Mouse (Mus musculus): ENCODE data around the gene Trpc5. TPM values are rescaled to one million over a fixed set of nuclear protein-coding genes. Genes with fewer than 3 reads are reported as not detected.

Trpc5 gene
- polyA plus RNA-seq, 1 experiment: not detected

DNA sequence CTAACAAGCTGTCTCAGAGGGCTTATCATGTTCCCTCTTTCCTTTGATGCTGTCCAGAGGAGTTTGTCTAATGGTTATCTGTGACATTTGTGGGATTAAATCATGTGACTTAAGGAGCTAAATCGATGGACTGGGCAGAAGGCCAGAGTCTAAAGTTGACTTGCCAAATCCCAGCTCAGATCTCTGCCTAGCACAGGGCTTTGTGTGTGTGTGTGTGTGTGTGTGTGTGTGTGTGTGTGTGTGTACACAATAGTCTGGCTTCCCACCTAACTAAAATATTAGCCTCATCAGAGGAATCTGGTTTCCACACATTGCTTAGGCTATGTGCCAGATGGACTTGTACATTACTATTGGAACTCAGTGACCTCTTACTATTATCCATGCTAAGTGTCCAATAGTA lies 151.5 kb downstream of the Trpc5 start:
- no peak for TF ChIP-seq CTCF (IDR thresholded peaks at IDR 0.05; ENCODE audit: borderline replicate concordance, insufficient read depth, low read length)
- no peak for TF ChIP-seq POLR2A (IDR thresholded peaks at IDR 0.05; ENCODE audit: low read depth, low read length)
- Histone ChIP-seq H3K27ac (ENCODE audit: insufficient read depth, low read length) (no peak overlapping the region), H3K4me3 (ENCODE audit: insufficient read depth, low read length) (no peak overlapping the region), H3K4me1 (ENCODE audit: control insufficient read depth, insufficient read depth, low read length) (no peaks in the 10 kb centered on the region)

DNA sequence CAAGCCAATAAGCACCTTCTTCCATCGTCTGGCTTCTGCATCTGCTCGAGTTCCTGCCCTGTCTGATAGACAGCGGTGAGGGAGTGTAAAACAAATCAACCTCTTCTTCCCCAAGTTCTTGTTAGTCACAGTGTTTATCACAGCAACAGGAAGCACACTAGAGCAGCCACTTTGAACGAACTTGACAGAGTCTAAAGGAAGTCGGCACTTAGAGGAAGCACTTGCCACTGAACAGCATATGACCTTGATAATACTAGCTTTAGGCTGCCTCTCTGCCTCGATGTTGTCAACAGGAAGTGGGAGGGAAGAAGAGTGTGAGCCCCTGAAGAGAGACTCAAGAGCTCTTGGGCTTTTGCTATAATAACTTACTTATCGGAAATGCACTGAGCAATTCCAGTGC lies 161.9 kb downstream of the Trpc5 start:
- no peak overlapping the region for H3K4me3 ChIP-seq (ENCODE audit: insufficient read depth, low read length)
- TF ChIP-seq POLR2A (IDR thresholded peaks at IDR 0.05; ENCODE audit: low read depth, low read length): no peak
- TF ChIP-seq CTCF (IDR thresholded peaks at IDR 0.05; ENCODE audit: borderline replicate concordance, insufficient read depth, low read length): no peak
- H3K27ac ChIP-seq (ENCODE audit: insufficient read depth, low read length): no peak overlapping the region
- no peaks in the 10 kb centered on the region for H3K4me1 ChIP-seq (ENCODE audit: control insufficient read depth, insufficient read depth, low read length)

DNA sequence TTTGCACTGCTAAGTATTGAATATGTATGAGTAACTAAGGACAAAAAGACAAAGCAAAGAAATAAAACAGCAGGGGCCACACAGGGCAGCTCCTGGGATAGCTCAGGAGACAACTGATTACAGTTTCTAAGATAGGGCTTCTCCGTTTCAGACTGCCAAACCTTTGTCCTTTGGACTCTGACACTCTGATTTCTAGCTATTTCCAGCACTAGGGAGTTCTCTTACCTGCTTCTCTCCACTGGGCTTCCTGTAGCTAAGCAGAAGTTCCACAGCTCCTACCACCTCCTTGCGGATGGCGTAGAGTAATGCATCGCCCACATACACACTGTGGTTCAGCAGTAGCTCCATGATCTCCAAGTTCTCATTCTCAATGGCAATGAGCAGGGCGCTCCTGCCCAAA lies 164.7 kb downstream of the Trpc5 start:
- no peak overlapping the region for H3K27ac ChIP-seq (ENCODE audit: insufficient read depth, low read length)
- TF ChIP-seq CTCF (IDR thresholded peaks at IDR 0.05; ENCODE audit: borderline replicate concordance, insufficient read depth, low read length) (no peak), POLR2A (IDR thresholded peaks at IDR 0.05; ENCODE audit: low read depth, low read length) (no peak)
- no peak overlapping the region for H3K4me3 ChIP-seq (ENCODE audit: insufficient read depth, low read length)
- no peaks in the 10 kb centered on the region for H3K4me1 ChIP-seq (ENCODE audit: control insufficient read depth, insufficient read depth, low read length)

GRCm38 (mm10) chrX:144491394-144491793 lies 196.6 kb downstream of the Trpc5 start:
- H3K4me3 ChIP-seq (ENCODE audit: insufficient read depth, low read length): no peak overlapping the region
- TF ChIP-seq CTCF (IDR thresholded peaks at IDR 0.05; ENCODE audit: borderline replicate concordance, insufficient read depth, low read length) (no peak), POLR2A (IDR thresholded peaks at IDR 0.05; ENCODE audit: low read depth, low read length) (no peak)
- no peaks in the 10 kb centered on the region for H3K4me1 ChIP-seq (ENCODE audit: control insufficient read depth, insufficient read depth, low read length)
- no peak overlapping the region for H3K27ac ChIP-seq (ENCODE audit: insufficient read depth, low read length)

GRCm38 (mm10) chrX:144464416-144464815 lies 223.6 kb downstream of the Trpc5 start:
- no peaks in the 10 kb centered on the region for H3K4me1 ChIP-seq (ENCODE audit: control insufficient read depth, insufficient read depth, low read length)
- no peak overlapping the region for H3K4me3 ChIP-seq (ENCODE audit: insufficient read depth, low read length)
- TF ChIP-seq POLR2A (IDR thresholded peaks at IDR 0.05; ENCODE audit: low read depth, low read length): no peak
- no peak for TF ChIP-seq CTCF (IDR thresholded peaks at IDR 0.05; ENCODE audit: borderline replicate concordance, insufficient read depth, low read length)
- no peak overlapping the region for H3K27ac ChIP-seq (ENCODE audit: insufficient read depth, low read length)

DNA sequence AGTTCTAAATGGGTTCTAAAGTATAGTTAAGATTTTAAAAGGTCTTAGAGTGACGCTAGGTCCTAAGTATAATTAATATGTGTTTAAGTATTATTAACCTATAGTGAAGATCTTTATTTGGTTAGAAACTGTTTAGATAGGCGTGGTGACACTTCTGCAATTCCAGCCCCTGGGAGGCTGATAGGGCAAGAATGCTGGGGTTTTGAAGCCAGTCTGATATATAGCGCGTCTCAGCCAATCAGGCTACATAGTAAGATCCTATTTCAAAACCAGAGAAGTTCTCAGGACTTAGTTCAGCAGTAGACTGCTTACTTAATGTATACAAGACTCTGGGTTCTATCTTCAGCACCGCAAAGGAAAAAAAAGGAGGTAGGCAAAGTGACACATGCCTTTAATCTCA lies 231.7 kb downstream of the Trpc5 start, which contains the start of gene Trpc5os:
TSS of gene Trpc5os (plus strand) at position 301 of the 400 bp plus-strand sequence.
- no peak within 1 kb of the TSS for H3K27ac ChIP-seq (ENCODE audit: insufficient read depth, low read length)
- no peak within 1 kb of the TSS for H3K4me3 ChIP-seq (ENCODE audit: insufficient read depth, low read length)
- H3K4me1 ChIP-seq (ENCODE audit: control insufficient read depth, insufficient read depth, low read length): no peaks in the 10 kb centered on the region
- TF ChIP-seq POLR2A (IDR thresholded peaks at IDR 0.05; ENCODE audit: low read depth, low read length): no peak
- no peak for TF ChIP-seq CTCF (IDR thresholded peaks at IDR 0.05; ENCODE audit: borderline replicate concordance, insufficient read depth, low read length)

GRCm38 (mm10) chrX:144423848-144424247 lies 264.1 kb downstream of the Trpc5 start:
- no peak for TF ChIP-seq POLR2A (IDR thresholded peaks at IDR 0.05; ENCODE audit: low read depth, low read length)
- no peak for TF ChIP-seq CTCF (IDR thresholded peaks at IDR 0.05; ENCODE audit: borderline replicate concordance, insufficient read depth, low read length)
- Histone ChIP-seq H3K27ac (ENCODE audit: insufficient read depth, low read length) (no peak overlapping the region), H3K4me3 (ENCODE audit: insufficient read depth, low read length) (no peak overlapping the region), H3K4me1 (ENCODE audit: control insufficient read depth, insufficient read depth, low read length) (no peaks in the 10 kb centered on the region)

DNA sequence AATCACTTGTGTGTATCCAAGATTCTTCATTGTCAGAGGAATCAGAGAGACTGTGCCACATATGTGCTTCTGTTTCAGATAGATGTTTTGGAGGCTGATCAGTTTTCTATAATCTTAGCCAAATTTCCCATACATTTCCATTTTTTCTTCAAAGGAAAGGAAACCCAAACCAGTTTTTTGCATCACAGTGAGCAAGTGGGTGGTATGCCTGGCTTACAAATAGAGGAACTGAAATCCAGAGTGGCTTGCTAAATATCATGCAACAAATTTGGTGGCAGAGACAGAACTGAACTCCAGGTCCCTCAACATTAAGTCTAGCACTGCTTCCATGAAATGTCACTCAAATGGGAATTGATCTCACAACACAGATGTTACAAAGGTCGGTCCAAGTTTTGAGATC lies 266.9 kb downstream of the Trpc5 start:
- Histone ChIP-seq H3K27ac (ENCODE audit: insufficient read depth, low read length) (no peak overlapping the region), H3K4me3 (ENCODE audit: insufficient read depth, low read length) (no peak overlapping the region), H3K4me1 (ENCODE audit: control insufficient read depth, insufficient read depth, low read length) (no peaks in the 10 kb centered on the region)
- TF ChIP-seq CTCF (IDR thresholded peaks at IDR 0.05; ENCODE audit: borderline replicate concordance, insufficient read depth, low read length) (no peak), POLR2A (IDR thresholded peaks at IDR 0.05; ENCODE audit: low read depth, low read length) (no peak)

- H3K4me3 ChIP-seq (ENCODE audit: insufficient read depth, low read length): no peak overlapping the region
- TF ChIP-seq CTCF (IDR thresholded peaks at IDR 0.05; ENCODE audit: borderline replicate concordance, insufficient read depth, low read length) (no peak), POLR2A (IDR thresholded peaks at IDR 0.05; ENCODE audit: low read depth, low read length) (no peak)
- H3K27ac ChIP-seq (ENCODE audit: insufficient read depth, low read length): no peak overlapping the region
- H3K4me1 ChIP-seq (ENCODE audit: control insufficient read depth, insufficient read depth, low read length): no peaks in the 10 kb centered on the region
Observed at GRCm38 (mm10) chrX:144420259-144420658, 267.7 kb downstream of the Trpc5 start.

- Histone ChIP-seq H3K4me3 (ENCODE audit: insufficient read depth, low read length) (no peak overlapping the region), H3K4me1 (ENCODE audit: control insufficient read depth, insufficient read depth, low read length) (no peaks in the 10 kb centered on the region), H3K27ac (ENCODE audit: insufficient read depth, low read length) (no peak overlapping the region)
- TF ChIP-seq POLR2A (IDR thresholded peaks at IDR 0.05; ENCODE audit: low read depth, low read length) (no peak), CTCF (IDR thresholded peaks at IDR 0.05; ENCODE audit: borderline replicate concordance, insufficient read depth, low read length) (no peak)
Observed at GRCm38 (mm10) chrX:144408036-144408435, 279.9 kb downstream of the Trpc5 start.

GRCm38 (mm10) chrX:144403526-144403925 lies 284.5 kb downstream of the Trpc5 start:
- TF ChIP-seq CTCF (IDR thresholded peaks at IDR 0.05; ENCODE audit: borderline replicate concordance, insufficient read depth, low read length): peak; percentile 69
- TF ChIP-seq POLR2A (IDR thresholded peaks at IDR 0.05; ENCODE audit: low read depth, low read length): no peak
- Histone ChIP-seq H3K27ac (ENCODE audit: insufficient read depth, low read length) (no peak overlapping the region), H3K4me3 (ENCODE audit: insufficient read depth, low read length) (no peak overlapping the region), H3K4me1 (ENCODE audit: control insufficient read depth, insufficient read depth, low read length) (no peaks in the 10 kb centered on the region)
